Mouse (Mus musculus) heart, embryonic 10.5 days (tissue): Measurements from ENCODE around the gene Ccdc141. TPM values are rescaled to one million over a fixed set of nuclear protein-coding genes. Genes with fewer than 3 reads are reported as not detected.
A peak's percentile ranks its signal among the peaks of the same experiment; 100 is the strongest.

Experiments used
- DNase-seq: peaks from one replicate; pipeline ENCODE4 v3.0.0-alpha.2; 2017; ENCODE audit warnings: low spot score
- H3K27ac ChIP-seq: fragments of 300-500 bp; sonication (generic); 2 replicates; pipeline ENCODE4 v1.5.1; 2016; ENCODE audit warnings: mild to moderate bottlenecking
- H3K27me3 ChIP-seq: fragments of 300-500 bp; sonication (generic); 2 replicates; pipeline ENCODE4 v1.6.1; 2016; ENCODE audit warnings: mild to moderate bottlenecking; ENCODE audit not compliant: poor library complexity, insufficient read depth, severe bottlenecking
- H3K36me3 ChIP-seq: fragments of 300-500 bp; sonication (generic); 2 replicates; pipeline ENCODE4 v1.6.1; 2016; ENCODE audit warnings: mild to moderate bottlenecking, moderate library complexity
- H3K4me1 ChIP-seq: fragments of 300-500 bp; sonication (generic); 2 replicates; pipeline ENCODE4 v1.6.1; 2016; ENCODE audit warnings: mild to moderate bottlenecking
- H3K4me3 ChIP-seq: fragments of 300-500 bp; sonication (generic); 2 replicates; pipeline ENCODE4 v1.5.1; 2016; ENCODE audit warnings: mild to moderate bottlenecking, moderate library complexity
- H3K9me3 ChIP-seq: fragments of 300-500 bp; sonication (generic); 2 replicates; pipeline ENCODE4 v1.6.1; 2016; ENCODE audit warnings: mild to moderate bottlenecking, moderate library complexity
- WGBS: fragments of 180-500 bp; shearing (Covaris S2); methylation state at CpG from one replicate; pipeline ENCODE4 v1.1.7; 2016; 5-methylcytosine and 5-hydroxymethylcytosine counted together
- polyA plus RNA-seq: library from polyadenylated mRNA; unstranded; fragments of >200 nt; fragmentation: Nextera tagmentation; extraction: Ambion mirVana; gene quantifications from 2 replicates; pipeline ENCODE4 v1.2.1, GENCODE M21; 2016

The Ccdc141 gene
- polyA plus RNA-seq, 1 experiment from 2014 or later = 150 TPM

DNA sequence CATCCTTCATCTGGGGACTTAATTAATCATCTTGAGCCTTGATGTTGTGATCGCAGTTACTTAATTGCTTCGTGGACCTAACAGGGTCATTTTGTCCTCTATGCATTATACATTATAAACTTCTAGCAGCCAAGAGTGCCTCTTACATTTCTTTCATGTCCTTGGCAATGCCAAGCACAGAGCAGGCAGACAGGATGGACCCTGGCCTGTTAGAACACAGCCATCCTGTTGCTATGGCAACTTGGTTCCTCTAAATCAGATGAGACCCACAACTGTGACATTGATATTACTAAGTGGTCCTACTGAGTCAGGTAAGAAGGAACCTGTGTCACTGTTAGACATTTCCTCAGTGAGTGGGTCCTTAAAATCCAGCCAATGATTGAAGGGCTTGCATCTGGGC, 20.9 kb downstream of the Ccdc141 start:
- Histone ChIP-seq H3K4me1 (peaks cover 41% of the 10 kb centered on the region), H3K27me3 (no peaks in the 10 kb centered on the region), H3K36me3 (no peaks in the 10 kb centered on the region), H3K27ac (no peak overlapping the region), H3K9me3 (no peaks in the 10 kb centered on the region), H3K4me3 (no peak overlapping the region)
- 82% methylated on average over 2 of the region's 2 CpGs for WGBS
- DNase-seq = no peak

DNA sequence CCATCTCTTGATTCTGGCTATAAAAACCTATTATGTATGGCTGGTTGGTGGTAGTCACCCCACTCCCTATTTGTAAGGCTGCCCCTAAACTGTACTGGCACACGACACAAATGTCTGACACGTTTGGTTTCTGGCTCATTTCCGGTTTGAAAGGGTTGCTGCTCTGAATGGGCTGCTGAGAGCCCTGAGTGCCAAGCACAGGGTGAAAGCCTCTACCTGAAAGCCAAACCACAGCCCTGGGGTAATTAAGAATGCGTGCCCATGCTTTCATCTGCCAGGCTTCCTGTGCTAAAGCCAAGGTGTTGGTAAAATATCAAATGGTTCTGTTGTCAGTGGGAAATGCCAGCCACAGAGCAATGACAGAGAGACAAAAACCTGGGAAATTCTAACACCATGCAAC, 22.2 kb downstream of the Ccdc141 start:
- no peak overlapping the region for H3K4me3 ChIP-seq
- H3K9me3 ChIP-seq = no peaks in the 10 kb centered on the region
- H3K36me3 ChIP-seq = no peaks in the 10 kb centered on the region
- H3K4me1 ChIP-seq = peaks cover 42% of the 10 kb centered on the region
- no peak for DNase-seq
- H3K27ac ChIP-seq = no peak overlapping the region
- no peaks in the 10 kb centered on the region for H3K27me3 ChIP-seq
- WGBS = 66% methylated on average over 4 of the region's 4 CpGs

DNA sequence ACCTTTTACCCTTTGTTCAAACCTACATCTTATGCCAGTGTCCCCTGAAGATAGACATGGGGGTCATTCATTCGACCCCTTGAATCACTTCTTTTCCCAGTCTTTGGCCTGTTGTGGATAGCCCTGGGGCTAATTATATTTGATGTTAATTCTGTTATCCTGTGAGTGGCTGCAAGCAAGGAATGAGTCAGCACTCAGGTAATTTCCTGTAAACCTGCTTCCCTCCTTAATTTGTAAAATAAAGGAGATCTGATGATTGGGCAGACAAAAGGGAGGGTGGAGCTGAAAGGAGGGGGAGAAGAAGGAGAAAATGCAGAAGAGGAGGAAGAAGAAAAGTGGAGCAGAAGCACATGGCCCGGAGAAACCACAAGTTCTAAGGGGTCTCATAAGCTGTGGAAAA, 23.5 kb downstream of the Ccdc141 start:
- Histone ChIP-seq H3K4me3 (no peak overlapping the region), H3K9me3 (no peaks in the 10 kb centered on the region), H3K36me3 (peaks cover 3% of the 10 kb centered on the region; the same call in 1 of the 2 replicates), H3K4me1 (peaks cover 42% of the 10 kb centered on the region), H3K27ac (no peak overlapping the region), H3K27me3 (no peaks in the 10 kb centered on the region)
- 78% methylated on average over 2 of the region's 2 CpGs for WGBS
- DNase-seq = no peak

DNA sequence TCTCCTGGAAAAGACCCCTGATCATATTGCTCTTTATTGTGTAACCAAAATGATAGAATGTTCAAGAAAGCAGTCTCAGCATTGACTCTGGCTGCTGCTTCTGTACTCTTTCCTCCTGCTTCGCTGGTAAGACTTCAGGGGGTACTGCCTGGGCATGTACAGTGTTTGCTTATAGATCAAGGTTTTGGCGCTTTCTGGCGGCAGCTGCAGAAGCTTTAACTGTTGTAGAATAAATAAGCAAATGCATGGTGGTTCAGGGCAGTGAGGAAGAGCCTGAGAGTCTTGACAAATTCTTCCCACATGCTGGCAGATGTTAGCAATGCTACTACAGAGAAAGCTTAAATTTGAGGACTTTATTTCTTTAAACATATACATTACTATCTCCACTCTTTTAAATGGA, 24.1 kb downstream of the Ccdc141 start:
- Histone ChIP-seq H3K27me3 (no peaks in the 10 kb centered on the region), H3K9me3 (no peaks in the 10 kb centered on the region), H3K4me1 (peaks cover 42% of the 10 kb centered on the region), H3K36me3 (peaks cover 4% of the 10 kb centered on the region; the same call in 1 of the 2 replicates), H3K4me3 (no peak overlapping the region), H3K27ac (no peak overlapping the region)
- no peak for DNase-seq
- 62% methylated on average over 3 of the region's 3 CpGs for WGBS

DNA sequence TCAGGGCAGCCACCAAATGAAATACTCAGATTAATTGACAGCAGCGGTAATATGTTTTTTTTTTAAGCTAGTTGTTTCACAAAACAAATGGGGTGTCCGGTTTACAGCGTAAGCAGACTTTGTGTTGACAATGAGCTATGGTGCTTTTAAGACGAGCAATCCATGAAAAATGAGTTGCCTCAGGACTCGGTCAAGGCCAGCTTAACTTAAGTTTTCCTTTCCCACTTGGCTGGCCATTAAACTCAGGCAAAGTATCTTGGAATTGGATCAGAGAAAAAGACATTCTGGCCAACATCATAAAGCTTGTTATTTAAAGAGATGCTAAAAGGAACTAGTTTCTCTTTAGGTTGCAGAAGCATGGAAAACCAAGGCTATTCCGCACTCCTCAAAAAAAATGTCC, 26.9 kb downstream of the Ccdc141 start:
- no peak overlapping the region for H3K4me3 ChIP-seq
- H3K27ac ChIP-seq = no peak overlapping the region
- no peaks in the 10 kb centered on the region for H3K27me3 ChIP-seq
- WGBS = 87% methylated on average over 6 of the region's 6 CpGs
- no peak for DNase-seq
- H3K9me3 ChIP-seq = no peaks in the 10 kb centered on the region
- H3K4me1 ChIP-seq = peaks cover 38% of the 10 kb centered on the region
- peaks cover 11% of the 10 kb centered on the region; the same call in 1 of the 2 replicates for H3K36me3 ChIP-seq

DNA sequence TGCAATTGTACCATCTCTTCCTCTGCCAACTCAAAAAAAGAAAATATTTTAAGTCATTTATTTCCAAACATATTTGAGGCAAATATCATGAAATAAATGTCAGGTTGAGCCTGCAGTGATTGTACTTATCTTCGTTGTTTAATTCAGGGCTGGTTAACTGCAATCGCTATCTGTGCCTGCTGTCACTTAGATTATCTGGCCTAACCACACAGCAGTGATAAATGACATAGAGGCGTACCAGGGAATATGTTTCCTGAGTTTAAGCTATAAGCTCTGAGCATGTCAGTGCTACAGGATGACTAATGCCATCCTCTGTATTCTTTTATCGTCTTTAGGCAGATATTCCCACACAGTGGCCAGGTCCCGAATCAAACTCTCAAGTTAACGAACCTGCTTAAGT, 31.6 kb downstream of the Ccdc141 start:
- DNase-seq = no peak
- no peak overlapping the region for H3K4me3 ChIP-seq
- no peaks in the 10 kb centered on the region for H3K27me3 ChIP-seq
- H3K4me1 ChIP-seq = peaks cover 9% of the 10 kb centered on the region; the same call in 1 of the 2 replicates
- no peak overlapping the region for H3K27ac ChIP-seq
- H3K9me3 ChIP-seq = no peaks in the 10 kb centered on the region
- peaks cover 12% of the 10 kb centered on the region; the same call in 1 of the 2 replicates for H3K36me3 ChIP-seq
- 76% methylated on average over 6 of the region's 6 CpGs for WGBS

DNA sequence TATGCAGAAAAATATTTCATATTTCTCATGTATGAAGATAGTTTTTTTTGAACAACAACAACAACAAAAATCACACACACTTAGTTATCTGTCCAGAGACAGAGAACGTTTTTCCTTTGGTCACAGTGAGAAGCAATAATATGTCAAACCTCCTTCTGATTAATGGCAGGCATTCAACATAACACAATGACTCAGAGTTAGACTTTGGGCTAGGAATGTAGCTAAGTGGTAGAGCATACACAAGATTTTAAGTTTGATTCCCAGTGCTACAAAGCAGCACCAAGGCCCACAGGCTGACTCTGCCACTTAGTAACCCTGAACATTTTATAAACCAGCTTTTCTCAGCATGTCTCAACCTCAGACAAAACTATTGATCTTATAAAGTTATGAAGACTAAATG, 35.5 kb downstream of the Ccdc141 start:
- WGBS = 43% methylated on average over 1 of the region's 1 CpGs
- Histone ChIP-seq H3K4me3 (no peak overlapping the region), H3K9me3 (no peaks in the 10 kb centered on the region), H3K36me3 (peaks cover 25% of the 10 kb centered on the region; the same call in 1 of the 2 replicates), H3K27me3 (no peaks in the 10 kb centered on the region), H3K27ac (no peak overlapping the region), H3K4me1 (peaks cover 9% of the 10 kb centered on the region; the same call in 1 of the 2 replicates)
- no peak for DNase-seq

DNA sequence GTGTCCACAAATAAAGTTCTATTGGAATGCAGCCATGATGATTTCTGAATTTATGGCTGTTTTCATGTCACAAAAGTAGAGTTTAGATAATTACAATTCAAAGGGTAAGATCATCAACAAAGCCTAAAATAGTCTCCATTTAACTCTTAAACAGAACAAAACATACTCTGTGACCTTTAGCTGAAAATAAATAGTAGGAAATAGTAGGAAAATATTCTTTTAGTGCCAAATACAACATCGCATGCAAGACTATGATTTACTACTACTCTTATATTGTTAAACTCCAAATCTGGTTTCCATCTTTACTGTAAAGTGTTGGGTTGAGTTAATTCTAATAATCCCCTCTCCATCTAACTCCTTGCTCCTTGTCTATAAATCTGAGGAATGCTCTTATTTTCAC, 37.0 kb downstream of the Ccdc141 start:
- WGBS = 100% methylated on average over 1 of the region's 1 CpGs
- Histone ChIP-seq H3K36me3 (peaks cover 25% of the 10 kb centered on the region; the same call in 1 of the 2 replicates), H3K4me1 (peaks cover under 1% of the 10 kb centered on the region; the same call in 1 of the 2 replicates), H3K27me3 (no peaks in the 10 kb centered on the region), H3K9me3 (no peaks in the 10 kb centered on the region), H3K4me3 (no peak overlapping the region), H3K27ac (no peak overlapping the region)
- DNase-seq = no peak

DNA sequence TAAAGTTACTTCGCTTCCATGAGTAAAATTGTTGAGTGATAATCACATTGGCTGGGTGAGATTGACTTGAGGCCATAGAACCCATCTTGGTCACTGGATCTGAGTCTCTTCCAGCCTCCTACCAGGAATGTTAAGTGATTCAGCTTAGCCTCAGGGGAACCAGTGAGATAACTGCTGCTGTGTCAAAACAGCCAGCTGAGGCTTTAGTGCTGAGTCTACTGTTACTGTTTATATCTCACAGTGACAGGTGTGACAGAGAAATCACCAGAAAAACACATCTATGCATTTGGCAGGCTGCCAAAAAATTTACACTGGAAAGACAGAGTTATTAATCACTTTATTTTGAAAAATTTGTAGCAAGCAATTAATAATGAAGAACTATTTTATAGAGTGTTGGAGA, 43.5 kb downstream of the Ccdc141 start:
- peaks cover 15% of the 10 kb centered on the region for H3K4me1 ChIP-seq
- no peak overlapping the region for H3K4me3 ChIP-seq
- peaks cover 38% of the 10 kb centered on the region for H3K36me3 ChIP-seq
- no peaks in the 10 kb centered on the region for H3K9me3 ChIP-seq
- WGBS = 30% methylated on average over 1 of the region's 1 CpGs
- no peaks in the 10 kb centered on the region for H3K27me3 ChIP-seq
- no peak for DNase-seq
- H3K27ac ChIP-seq = no peak overlapping the region

DNA sequence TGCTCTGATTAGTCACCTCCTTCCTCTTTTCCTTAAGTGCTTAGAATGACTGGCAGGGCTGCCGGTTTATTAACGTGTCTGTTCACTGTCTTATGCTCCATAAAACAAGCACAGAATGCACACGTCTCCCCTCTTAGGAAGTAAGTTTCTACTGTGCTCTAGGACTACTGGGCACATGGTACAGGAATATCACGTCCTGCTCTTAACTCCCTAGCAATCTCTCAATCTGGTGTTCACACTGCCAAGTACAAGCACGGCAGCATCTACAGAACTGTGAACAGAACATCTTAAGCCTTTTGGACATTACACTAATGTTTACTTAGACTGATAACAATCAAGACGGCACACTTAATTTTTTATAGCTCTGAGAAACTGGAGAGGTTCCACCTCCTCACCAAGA, 52.3 kb downstream of the Ccdc141 start:
- Histone ChIP-seq H3K4me1 (peaks cover 17% of the 10 kb centered on the region; the same call in 1 of the 2 replicates), H3K4me3 (no peak overlapping the region), H3K27ac (no peak overlapping the region), H3K27me3 (no peaks in the 10 kb centered on the region), H3K9me3 (no peaks in the 10 kb centered on the region), H3K36me3 (peaks cover 30% of the 10 kb centered on the region; the same call in 1 of the 2 replicates)
- 73% methylated on average over 6 of the region's 6 CpGs for WGBS
- no peak for DNase-seq

DNA sequence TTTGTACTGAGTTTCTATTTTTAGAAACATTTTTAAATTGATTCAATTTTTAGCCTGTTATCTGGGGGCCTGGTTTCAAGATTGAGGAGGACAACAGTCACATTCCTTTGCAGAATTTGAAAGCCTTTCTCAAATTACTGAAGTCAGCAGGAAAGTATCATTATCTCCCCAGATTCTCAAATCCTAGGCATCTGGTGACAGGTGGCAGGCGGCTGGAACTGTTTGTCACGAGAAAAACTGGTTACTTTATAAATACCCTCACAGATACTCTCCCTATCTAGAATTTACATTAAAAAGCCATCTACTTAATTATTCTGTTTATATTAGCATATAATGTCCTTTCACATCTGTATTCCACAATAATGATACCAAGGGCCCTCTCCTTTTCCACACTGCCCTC, 56.1 kb downstream of the Ccdc141 start:
- no peak overlapping the region for H3K27ac ChIP-seq
- WGBS = 19% methylated on average over 2 of the region's 2 CpGs

DNA sequence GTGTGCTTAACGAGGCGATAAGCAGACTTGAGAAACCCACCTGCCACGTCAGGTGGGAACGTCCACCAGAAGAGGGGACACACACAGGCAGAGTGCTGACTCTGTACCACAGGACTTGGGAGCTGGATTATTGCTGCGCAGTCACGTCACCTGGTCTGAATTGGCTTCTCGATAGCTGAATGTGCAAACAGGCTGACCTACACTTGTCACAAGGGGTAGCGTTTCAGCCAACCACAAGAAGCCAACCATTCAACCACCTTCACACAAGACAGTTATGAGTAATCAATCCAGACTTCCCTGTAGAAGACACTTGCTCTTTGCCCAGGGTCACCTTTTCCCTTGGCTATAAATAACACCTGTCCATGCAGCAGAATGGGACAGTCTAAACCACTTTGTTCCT, 56.6 kb downstream of the Ccdc141 start:
- no peak overlapping the region for H3K27ac ChIP-seq
- DNase-seq = no peak
- WGBS = 73% methylated on average over 8 of the region's 8 CpGs

More for the DNA sequence above, 56.1 kb downstream of the Ccdc141 start:
- Histone ChIP-seq H3K9me3 (no peaks in the 10 kb centered on the region), H3K4me3 (no peak overlapping the region), H3K36me3 (peaks cover 38% of the 10 kb centered on the region), H3K4me1 (peaks cover 17% of the 10 kb centered on the region; the same call in 1 of the 2 replicates), H3K27me3 (no peaks in the 10 kb centered on the region)
- DNase-seq = no peak

DNA sequence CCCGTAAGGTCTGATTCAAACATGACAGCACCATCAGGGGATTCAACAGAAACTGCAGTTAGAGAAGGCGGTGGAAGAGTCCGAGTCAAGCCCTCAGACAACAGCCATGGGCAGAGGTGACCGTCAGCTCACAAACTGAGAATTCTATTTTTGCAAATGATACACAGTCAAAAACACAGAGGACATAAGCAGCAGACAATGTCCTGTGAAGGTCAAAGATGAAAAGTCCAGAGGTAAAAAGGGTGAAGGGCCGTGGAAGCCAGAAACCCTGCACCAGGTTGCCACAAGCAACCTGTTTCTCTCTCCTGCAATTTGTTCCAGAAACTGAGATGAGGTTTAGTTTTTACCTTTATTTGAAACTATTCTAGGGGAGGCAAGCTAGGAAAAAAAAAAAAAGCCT, 57.4 kb downstream of the Ccdc141 start:
- DNase-seq = no peak
- 75% methylated on average over 5 of the region's 5 CpGs for WGBS
- 0 out of 2 replicates have a peak overlapping the region, but pooled peaks have one; percentile 16 for H3K27ac ChIP-seq
- H3K27me3 ChIP-seq = no peaks in the 10 kb centered on the region
- H3K9me3 ChIP-seq = no peaks in the 10 kb centered on the region
- H3K4me1 ChIP-seq = peaks cover 17% of the 10 kb centered on the region; the same call in 1 of the 2 replicates
- no peak overlapping the region for H3K4me3 ChIP-seq
- H3K36me3 ChIP-seq = peaks cover 49% of the 10 kb centered on the region

More for the DNA sequence above, 56.6 kb downstream of the Ccdc141 start:
- Histone ChIP-seq H3K9me3 (no peaks in the 10 kb centered on the region), H3K27me3 (no peaks in the 10 kb centered on the region), H3K4me3 (no peak overlapping the region), H3K36me3 (peaks cover 40% of the 10 kb centered on the region), H3K4me1 (peaks cover 17% of the 10 kb centered on the region; the same call in 1 of the 2 replicates)

DNA sequence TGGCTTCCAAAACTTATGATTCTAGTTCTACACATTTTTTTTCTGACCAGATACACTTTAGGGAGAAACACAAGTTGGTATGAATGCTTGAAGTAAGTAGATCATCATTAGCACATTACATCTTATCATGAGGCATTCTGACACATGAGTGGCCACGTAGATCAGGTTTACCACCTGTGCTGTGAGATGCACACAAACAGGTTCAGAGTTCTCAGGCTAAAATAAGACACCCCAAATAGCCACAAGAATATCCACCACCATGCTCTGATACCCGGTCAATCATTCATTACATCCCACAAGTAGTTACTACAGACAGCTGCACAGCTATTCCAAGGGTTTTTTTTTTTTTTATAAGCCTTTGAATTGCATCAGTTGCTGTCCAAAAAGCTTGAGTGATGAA, 59.3 kb downstream of the Ccdc141 start:
- no peaks in the 10 kb centered on the region for H3K27me3 ChIP-seq
- peaks cover 17% of the 10 kb centered on the region; the same call in 1 of the 2 replicates for H3K4me1 ChIP-seq
- H3K27ac ChIP-seq = no peak overlapping the region
- DNase-seq = no peak
- H3K4me3 ChIP-seq = no peak overlapping the region
- peaks cover 61% of the 10 kb centered on the region for H3K36me3 ChIP-seq
- H3K9me3 ChIP-seq = no peaks in the 10 kb centered on the region
- WGBS = 82% methylated on average over 2 of the region's 2 CpGs
